8 mouse cellular contexts compared by ENCODE assay signal in genomic region chr15:98871916-98872888, GRCm38 (mm10). TPM values are rescaled to one million over a fixed set of nuclear protein-coding genes. Genes with fewer than 3 reads are reported as not detected.
DNase-seq lines count a peak whose midpoint lies in the region; ATAC-seq lines count a peak whose summit lies in the region.

No protein-coding gene starts in this region.

- peak; percentile 98 for DNase-seq in MN1 (ENCODE audit: low spot score)
- peak; percentile 95 for DNase-seq in cerebellum, adult 9-10 months
- DNase-seq in hindbrain, embryonic 10.5 days (ENCODE audit: low spot score), result peak; percentile 94
- DNase-seq in layer of hippocampus, postnatal 14 days (ENCODE audit: low spot score in 2 of 2), result peak; percentile 95 to 98
- peak; percentile 93 for DNase-seq in lung, postnatal 14 days
- DNase-seq in retina, adult 2 months (ENCODE audit: low read depth, low spot score), result peak; percentile 92
- DNase-seq in thymus, postnatal 36 days, result peak; percentile 92 to 93

- peak overlapping the region; percentile 99 for H3K27ac ChIP-seq in hindbrain, embryonic 10.5 days

- WGBS in hindbrain, embryonic 10.5 days, result under 1% methylated on average over 51 of the region's 51 CpGs

- no peaks in the 10 kb centered on the region for H3K9me3 ChIP-seq in hindbrain, embryonic 10.5 days

- peaks cover 13% of the 10 kb centered on the region for H3K36me3 ChIP-seq in hindbrain, embryonic 10.5 days

- H3K4me3 ChIP-seq in hindbrain, embryonic 10.5 days, result peak overlapping the region; percentile 99

- peaks cover 46% of the 10 kb centered on the region for H3K4me1 ChIP-seq in hindbrain, embryonic 10.5 days (replicated peaks)

- no peaks in the 10 kb centered on the region for H3K27me3 ChIP-seq in hindbrain, embryonic 10.5 days (ENCODE audit: insufficient read depth, poor library complexity, severe bottlenecking)

- peak; percentile 69 for ATAC-seq in frontal cortex, adult (ENCODE audit: low TSS enrichment)

RNA-seq across cellular contexts. Expression of gene Kmt2d, which starts 1.2 kb away (rescaled TPM):
- polyA plus RNA-seq in hindbrain, embryonic 10.5 days (2016; fragmentation: Nextera tagmentation; extraction: Ambion mirVana), result 10.2 and 11.2 TPM in 2 replicates
- total RNA-seq in layer of hippocampus, postnatal 14 days (2021), result 10 to 100 TPM; 71.7 to 83.1 TPM

RNA-seq across cellular contexts. Expression of gene Rhebl1, which starts 22.1 kb away (rescaled TPM):
- 21.0 and 25.7 TPM in 2 replicates for polyA plus RNA-seq in hindbrain, embryonic 10.5 days (2016; fragmentation: Nextera tagmentation; extraction: Ambion mirVana)
- total RNA-seq in layer of hippocampus, postnatal 14 days (2021), result 1 to 10 TPM; 8.1 to 9.3 TPM

RNA-seq across cellular contexts. Expression of gene Dhh, which starts 26.1 kb away (rescaled TPM):
- polyA plus RNA-seq in hindbrain, embryonic 10.5 days (2016; fragmentation: Nextera tagmentation; extraction: Ambion mirVana), result 0.42 and 0.46 TPM in 2 replicates
- total RNA-seq in layer of hippocampus, postnatal 14 days (2021), result under 1 TPM; 0.31 to 0.35 TPM

RNA-seq across cellular contexts. Expression of gene Prkag1, which starts 40.9 kb away (rescaled TPM):
- 88.7 and 89.0 TPM in 2 replicates for polyA plus RNA-seq in hindbrain, embryonic 10.5 days (2016; fragmentation: Nextera tagmentation; extraction: Ambion mirVana)
- total RNA-seq in layer of hippocampus, postnatal 14 days (2021), result 10 to 100 TPM; 44.5 to 46.2 TPM

RNA-seq across cellular contexts. Expression of gene Lmbr1l, which starts 45.8 kb away (rescaled TPM):
- 22.3 and 25.5 TPM in 2 replicates for polyA plus RNA-seq in hindbrain, embryonic 10.5 days (2016; fragmentation: Nextera tagmentation; extraction: Ambion mirVana)
- total RNA-seq in layer of hippocampus, postnatal 14 days (2021), result 10 to 100 TPM; 13.7 to 17.9 TPM

Comparison
In these comparisons a context has a peak if more than half of its experiments do, and no peak if none do; other contexts are left out.
1. Peak in every context shown above with its lines: DNase-seq, ATAC-seq, H3K4me3 ChIP-seq and H3K27ac ChIP-seq.